Mouse (Mus musculus): ENCODE results near the gene Sstr3.

GRCm38 (mm10) chr15:78528726-78529411 lies 15.6 kb downstream of the Sstr3 start:
- no peak for TF ChIP-seq CTCF (IDR thresholded peaks at IDR 0.05; ENCODE audit: borderline replicate concordance, insufficient read depth, low read length)
- TF ChIP-seq POLR2A (IDR thresholded peaks at IDR 0.05; ENCODE audit: low read depth, low read length), result peak; percentile 17; the same call in 1 of the 2 replicates

Data from embryonic fibroblast, embryonic 13.5 days (primary cell).